Mouse (Mus musculus) erythroblast, embryonic 14.5 days (primary cell): ENCODE measurements around the gene Nyx.
"Not testable (repeated sequence)": the region's sequence is repeated elsewhere in the genome, so short reads cannot be mapped to it uniquely, and the experiment has no call there.

Experiments
- GATA1 ChIP-seq: IDR thresholded peaks from 2 replicates; pipeline ENCODE4 v1.6.1; 2012; ENCODE audit warnings: low read length, inconsistent platforms, mixed read lengths
- TAL1 ChIP-seq: IDR thresholded peaks from 3 replicates; pipeline ENCODE4 v1.6.1; 2012; ENCODE audit warnings: low read length, inconsistent platforms, mixed read lengths

- not testable (repeated sequence) for TF ChIP-seq GATA1, TAL1
Observed at GRCm38 (mm10) chrX:13436042-13436441, 29.9 kb upstream of the Nyx start.
